In the genomic region with DNA sequence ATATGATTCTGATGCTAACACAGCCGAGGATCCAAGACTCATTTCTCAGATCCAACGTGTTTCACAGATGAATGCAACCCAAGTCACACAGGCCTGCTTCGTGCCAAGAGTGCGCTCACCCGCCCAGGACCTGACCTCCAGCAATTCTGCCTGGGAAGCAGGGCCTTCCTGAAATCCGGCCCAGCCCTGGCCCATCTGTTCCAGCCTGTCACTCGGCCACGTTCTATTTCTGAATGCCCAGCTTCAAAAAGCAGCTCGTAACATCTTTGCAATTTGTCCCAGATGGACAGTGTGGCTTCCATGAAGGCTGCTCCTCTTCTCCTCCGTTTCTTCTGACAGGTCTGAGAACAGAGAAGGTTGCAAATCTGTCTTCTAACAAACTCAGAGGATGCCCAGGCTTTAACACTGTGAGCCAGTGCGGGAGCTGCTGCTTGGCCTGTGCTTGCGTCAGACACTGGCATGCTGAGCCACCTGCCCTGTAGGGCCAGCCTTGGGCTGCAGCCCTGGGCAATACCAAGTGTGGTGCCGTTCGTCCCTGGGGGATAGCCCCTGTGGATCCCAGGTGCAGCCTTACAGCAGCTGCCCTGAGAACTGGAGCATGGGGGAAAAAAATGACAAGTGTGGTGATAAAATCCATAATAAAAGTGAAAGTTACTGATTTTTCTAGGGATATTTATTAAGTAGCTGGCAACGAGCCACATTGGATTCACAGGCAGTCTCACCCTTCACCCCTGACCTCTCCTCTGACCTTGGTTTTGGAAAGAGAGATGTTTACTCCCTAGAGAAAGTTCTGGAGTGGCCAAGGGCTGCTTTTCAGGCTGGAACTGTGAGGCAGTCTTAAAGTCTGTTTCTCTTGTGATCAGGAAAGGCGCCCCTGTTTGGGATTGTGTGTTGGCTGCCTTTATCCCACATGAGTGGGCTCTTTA, we compare ENCODE assay signal across 9 mouse cellular contexts.
DNase-seq lines count a peak whose midpoint lies in the region; ATAC-seq lines count a peak whose summit lies in the region.
"Had no signal": no experiment of that assay in that cellular context is flagged by ENCODE, and none has a peak within 500 bp of the region (broad histone marks: within the 10 kb centered on the region; RNA-seq: fewer than 3 reads in every experiment).

No protein-coding gene starts in this region.

- no peaks in the 10 kb centered on the region for H3K36me3 ChIP-seq in stomach, embryonic 16.5 days (ENCODE audit: control insufficient read depth, insufficient read depth, low read length)

- no peaks in the 10 kb centered on the region for H3K9me3 ChIP-seq in stomach, embryonic 16.5 days (replicated peaks; ENCODE audit: control insufficient read depth, low read length)

- no peak overlapping the region for H3K4me3 ChIP-seq in stomach, embryonic 16.5 days (replicated peaks; ENCODE audit: low read length)

- peak overlapping the region; percentile 66 for H3K27ac ChIP-seq in stomach, embryonic 16.5 days (ENCODE audit: low read length)
- H3K27ac ChIP-seq: liver, embryonic 14.5 days had no signal

- no peak overlapping the region for H3K4me2 ChIP-seq in stomach, embryonic 16.5 days (ENCODE audit: low read depth, low read length)

- ATAC-seq in frontal cortex, adult (ENCODE audit: low TSS enrichment): peak; percentile 52; the same call in 1 of the 2 replicates
- ATAC-seq in stomach, embryonic 16.5 days (ENCODE audit: insufficient read depth, low FRiP score): no peak

- DNase-seq in frontal cortex, postnatal 10 days (ENCODE audit: low spot score in 2 of 2): no peak
- DNase-seq in cerebellum, adult 8-10 months: peak; percentile 87
- DNase-seq in gastrocnemius, postnatal 4 days (ENCODE audit: low spot score in 2 of 2): peak; percentile 67 to 83
- DNase-seq in kidney, adult 9 months: peak; percentile 76
- DNase-seq in mesoderm, embryonic 11.5 days (ENCODE audit: low read depth, low spot score): peak; percentile 44
- DNase-seq in thymus, postnatal 14 days: no peak

- H3K27me3 ChIP-seq in stomach, embryonic 16.5 days (ENCODE audit: control insufficient read depth, insufficient read depth, low read length): no peaks in the 10 kb centered on the region

- H3K9ac ChIP-seq in stomach, embryonic 16.5 days (ENCODE audit: low read length): peak overlapping the region; percentile 37
- H3K9ac ChIP-seq: liver, embryonic 14.5 days had no signal

- H3K4me1 ChIP-seq in stomach, embryonic 16.5 days (ENCODE audit: control insufficient read depth, insufficient read depth, low read length): peaks cover 26% of the 10 kb centered on the region

- 48% methylated on average over 16 of the region's 16 CpGs for WGBS in stomach, embryonic 16.5 days

Comparison
In these comparisons a context has a peak if more than half of its experiments do, and no peak if none do; other contexts are left out.
1. DNase-seq: peak in cerebellum, adult 8-10 months (single experiment), gastrocnemius, postnatal 4 days (2 of 2), kidney, adult 9 months (single experiment) and mesoderm, embryonic 11.5 days (single experiment); none in frontal cortex, postnatal 10 days (0 of 2) and thymus, postnatal 14 days (single experiment).